Mouse (Mus musculus) lung, adult 2 months (tissue): ENCODE data around the gene Ube2h.

ENCODE experiments used
- CTCF ChIP-seq: fragments of 200-500 bp; IDR thresholded peaks from 2 replicates; pipeline ENCODE4 v1.5.1; 2011; ENCODE audit warnings: mild to moderate bottlenecking, low read length, control low read depth; ENCODE audit not compliant: insufficient read depth
- POLR2A ChIP-seq: fragments of 200-500 bp; IDR thresholded peaks from 2 replicates; pipeline ENCODE4 v1.6.1; 2011; ENCODE audit warnings: low read depth, mild to moderate bottlenecking, control low read depth, low read length, borderline replicate concordance; ENCODE audit errors: extremely low read depth

- TF ChIP-seq CTCF (no peak), POLR2A (no peak)
Measured at GRCm38 (mm10) chr6:30177305-30177704, 127.0 kb downstream of the Ube2h start.
